Comparison of ENCODE assay signal across 8 mouse cellular contexts in genomic region chr13:81657351-81658052, GRCm38 (mm10). TPM values are rescaled to one million over a fixed set of nuclear protein-coding genes. Genes with fewer than 3 reads are reported as not detected.
A peak's percentile ranks its signal among the peaks of the same experiment; 100 is the strongest.
DNase-seq lines count a peak whose midpoint lies in the region; ATAC-seq lines count a peak whose summit lies in the region.

Gene Lysmd3 (plus strand): TSS chr13:81657663.

- DNase-seq in CD8-positive naive resting alpha-beta T cell, adult 2 months (ENCODE audit: low read depth in 2 of 2, low spot score in 2 of 2), result peak; percentile 86 to 87
- DNase-seq in c-Kit-positive CD71-negative TER-119-negative erythroid progenitor cells, embryonic 14.5 days (ENCODE audit: low read depth), result peak; percentile 67
- DNase-seq in forebrain, embryonic 11.5 days (ENCODE audit: low spot score), result peak; percentile 96
- DNase-seq in kidney, postnatal 36 days, result peak; percentile 94 to 97
- peak; percentile 79 for DNase-seq in telencephalon, adult 2 months (ENCODE audit: low read depth, low spot score)

- peak within 1 kb of the TSS; percentile 77 for H3K4me2 ChIP-seq in forebrain, embryonic 11.5 days (ENCODE audit: low read depth, low read length, severe bottlenecking)
- peak within 1 kb of the TSS; percentile 81 for H3K4me2 ChIP-seq in heart, embryonic 16.5 days (ENCODE audit: low read depth, low read length)
- H3K4me2 ChIP-seq in liver, embryonic 15.5 days, result peak within 1 kb of the TSS; percentile 82
- peak within 1 kb of the TSS; percentile 69 for H3K4me2 ChIP-seq in neural tube, embryonic 12.5 days (replicated peaks)

- H3K4me3 ChIP-seq in forebrain, embryonic 11.5 days (ENCODE audit: low read depth, low read length), result peak within 1 kb of the TSS; percentile 78
- peak within 1 kb of the TSS; percentile 74 for H3K4me3 ChIP-seq in heart, embryonic 16.5 days (ENCODE audit: low read length)
- peak within 1 kb of the TSS; percentile 82 for H3K4me3 ChIP-seq in liver, embryonic 15.5 days (replicated peaks)
- peak within 1 kb of the TSS; percentile 71 for H3K4me3 ChIP-seq in neural tube, embryonic 12.5 days

- H3K4me1 ChIP-seq in forebrain, embryonic 11.5 days (replicated peaks; ENCODE audit: control insufficient read depth, insufficient read depth, low read length), result peaks cover 2% of the 10 kb centered on the region; the same call in 1 of the 2 replicates
- peaks cover 17% of the 10 kb centered on the region for H3K4me1 ChIP-seq in heart, embryonic 16.5 days (ENCODE audit: control insufficient read depth, insufficient read depth, low read length)
- H3K4me1 ChIP-seq in liver, embryonic 15.5 days (replicated peaks), result peaks cover 44% of the 10 kb centered on the region
- H3K4me1 ChIP-seq in neural tube, embryonic 12.5 days, result 0 out of 2 replicates have a peak, but pooled peaks cover 8% of the 10 kb centered on the region

- H3K36me3 ChIP-seq in forebrain, embryonic 11.5 days (ENCODE audit: control insufficient read depth, insufficient read depth, low read length), result no peaks in the 10 kb centered on the region
- 0 out of 2 replicates have a peak, but pooled peaks cover 2% of the 10 kb centered on the region for H3K36me3 ChIP-seq in heart, embryonic 16.5 days (ENCODE audit: control insufficient read depth, insufficient read depth)
- H3K36me3 ChIP-seq in liver, embryonic 15.5 days (replicated peaks), result no peaks in the 10 kb centered on the region
- H3K36me3 ChIP-seq in neural tube, embryonic 12.5 days, result no peaks in the 10 kb centered on the region

- peak within 1 kb of the TSS; percentile 94 for H3K27ac ChIP-seq in forebrain, embryonic 11.5 days (ENCODE audit: low read depth, low read length)
- peak within 1 kb of the TSS; percentile 92 for H3K27ac ChIP-seq in heart, embryonic 16.5 days (ENCODE audit: low read length)
- H3K27ac ChIP-seq in liver, embryonic 15.5 days (replicated peaks), result peak within 1 kb of the TSS; percentile 96
- peak within 1 kb of the TSS; percentile 84 for H3K27ac ChIP-seq in neural tube, embryonic 12.5 days

- peak within 1 kb of the TSS; percentile 80 for H3K9ac ChIP-seq in forebrain, embryonic 11.5 days (ENCODE audit: low read length)
- peak within 1 kb of the TSS; percentile 89 for H3K9ac ChIP-seq in heart, embryonic 16.5 days (ENCODE audit: low read length)
- peak within 1 kb of the TSS; percentile 90 for H3K9ac ChIP-seq in liver, embryonic 15.5 days
- peak within 1 kb of the TSS; percentile 80 for H3K9ac ChIP-seq in neural tube, embryonic 12.5 days

- H3K27me3 ChIP-seq in forebrain, embryonic 11.5 days (ENCODE audit: control insufficient read depth, insufficient read depth, low read length), result no peaks in the 10 kb centered on the region
- no peaks in the 10 kb centered on the region for H3K27me3 ChIP-seq in heart, embryonic 16.5 days (ENCODE audit: control insufficient read depth, insufficient read depth, low read length)
- H3K27me3 ChIP-seq in liver, embryonic 15.5 days, result no peaks in the 10 kb centered on the region
- no peaks in the 10 kb centered on the region for H3K27me3 ChIP-seq in neural tube, embryonic 12.5 days (replicated peaks)

- no peaks in the 10 kb centered on the region; the same call in 1 of the 2 replicates for H3K9me3 ChIP-seq in forebrain, embryonic 11.5 days (ENCODE audit: control insufficient read depth, low read length)
- no peaks in the 10 kb centered on the region for H3K9me3 ChIP-seq in heart, embryonic 16.5 days (replicated peaks; ENCODE audit: control insufficient read depth, low read length)
- H3K9me3 ChIP-seq in liver, embryonic 15.5 days (replicated peaks), result no peaks in the 10 kb centered on the region
- no peaks in the 10 kb centered on the region for H3K9me3 ChIP-seq in neural tube, embryonic 12.5 days

- peak; percentile 99 for ATAC-seq in forebrain, embryonic 11.5 days (replicated peaks; ENCODE audit: low FRiP score)
- peak; percentile 100 for ATAC-seq in heart, embryonic 16.5 days (replicated peaks; ENCODE audit: extremely low read depth, insufficient read depth, low FRiP score)
- peak; percentile 99 for ATAC-seq in liver, embryonic 15.5 days (ENCODE audit: insufficient read depth)
- peak; percentile 98 for ATAC-seq in neural tube, embryonic 12.5 days (ENCODE audit: low FRiP score, low read depth)

- WGBS in forebrain, embryonic 11.5 days, result under 1% methylated on average over 72 of the region's 73 CpGs
- WGBS in heart, embryonic 16.5 days, result under 1% methylated on average over 72 of the region's 73 CpGs
- WGBS in liver, embryonic 15.5 days (ENCODE audit: insufficient replicate concordance), result under 1% methylated on average over 73 of the region's 73 CpGs
- WGBS in neural tube, embryonic 12.5 days, result 0% methylated on average over 73 of the region's 73 CpGs

RNA-seq across cellular contexts. Expression of gene Lysmd3, which starts in this region (rescaled TPM):
- polyA plus RNA-seq in forebrain, embryonic 11.5 days (2014; fragmentation: Nextera tagmentation; extraction: Ambion mirVana), result 24.8 and 25.9 TPM in 2 replicates
- polyA plus RNA-seq in heart, embryonic 16.5 days (2015; fragmentation: Nextera tagmentation; extraction: Ambion mirVana), result 20.4 and 21.1 TPM in 2 replicates
- 16.0 and 18.6 TPM in 2 replicates for polyA plus RNA-seq in liver, embryonic 15.5 days (2015; fragmentation: Nextera tagmentation; extraction: Ambion mirVana)
- 23.2 and 26.6 TPM in 2 replicates for polyA plus RNA-seq in neural tube, embryonic 12.5 days (2016; fragmentation: Nextera tagmentation; extraction: Ambion mirVana)

Comparison
In these comparisons a context has a peak if more than half of its experiments do, and no peak if none do; other contexts are left out.
1. Peak in every context shown above with its lines: DNase-seq, ATAC-seq, H3K4me3 ChIP-seq and H3K27ac ChIP-seq.